Mouse (Mus musculus): ENCODE results near the gene Nrg4.

DNA sequence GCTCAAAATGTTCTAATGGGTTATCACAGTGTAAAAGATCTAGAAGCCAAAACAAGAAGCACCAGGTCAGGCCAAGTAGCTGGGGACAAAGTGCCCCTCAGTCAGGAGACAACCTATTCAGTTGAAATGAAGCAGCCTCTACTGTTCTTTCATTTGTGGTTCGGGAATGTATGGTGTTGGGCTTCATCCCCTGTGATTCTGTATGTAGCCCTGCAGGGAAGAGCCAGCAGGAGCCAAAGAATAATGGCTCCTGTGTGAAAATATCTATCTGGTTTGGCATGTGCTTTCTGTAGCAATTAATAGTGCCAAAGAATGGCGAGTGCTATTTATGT is 118.2 kb downstream of the Nrg4 start:
- TF ChIP-seq CTCF (IDR thresholded peaks at IDR 0.05; ENCODE audit: low read depth) = no peak
- TF ChIP-seq EP300 (optimal IDR thresholded peaks at IDR 0.05) = no peak
